Mouse (Mus musculus) lung, postnatal 14 days (tissue): ENCODE measurements around the gene Ppara.
A peak's percentile ranks its signal among the peaks of the same experiment; 100 is the strongest.

Experiments
- DNase-seq: peaks from one replicate; pipeline ENCODE4 v3.0.0; 2021

Ppara gene

DNA sequence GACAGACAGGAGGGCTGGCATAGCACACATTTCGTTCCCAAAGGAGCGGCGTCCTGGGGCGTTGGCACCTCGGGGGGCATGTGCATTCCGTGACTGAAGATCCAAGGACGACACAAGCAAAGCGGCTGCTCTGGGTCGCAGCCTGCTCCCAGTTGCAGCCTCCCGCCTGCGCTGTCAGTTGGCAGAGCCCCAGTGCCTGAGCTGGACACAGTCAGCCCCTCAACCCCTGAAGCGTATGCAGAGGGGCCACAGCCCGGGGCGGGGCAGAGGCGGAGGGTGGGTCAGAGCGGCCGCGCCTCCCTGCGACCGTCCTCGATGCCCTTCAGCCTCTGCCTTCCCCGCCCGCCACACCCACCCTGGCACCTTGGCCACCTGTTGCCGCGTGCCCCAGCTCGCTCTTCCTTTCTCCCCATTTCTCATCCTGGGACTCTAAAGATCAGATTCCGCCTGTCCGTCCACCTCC is at the start of gene Ppara:
Gene Ppara (plus strand): TSS at position 413 of the 463 bp plus-strand sequence.
- DNase-seq: no peak

DNA sequence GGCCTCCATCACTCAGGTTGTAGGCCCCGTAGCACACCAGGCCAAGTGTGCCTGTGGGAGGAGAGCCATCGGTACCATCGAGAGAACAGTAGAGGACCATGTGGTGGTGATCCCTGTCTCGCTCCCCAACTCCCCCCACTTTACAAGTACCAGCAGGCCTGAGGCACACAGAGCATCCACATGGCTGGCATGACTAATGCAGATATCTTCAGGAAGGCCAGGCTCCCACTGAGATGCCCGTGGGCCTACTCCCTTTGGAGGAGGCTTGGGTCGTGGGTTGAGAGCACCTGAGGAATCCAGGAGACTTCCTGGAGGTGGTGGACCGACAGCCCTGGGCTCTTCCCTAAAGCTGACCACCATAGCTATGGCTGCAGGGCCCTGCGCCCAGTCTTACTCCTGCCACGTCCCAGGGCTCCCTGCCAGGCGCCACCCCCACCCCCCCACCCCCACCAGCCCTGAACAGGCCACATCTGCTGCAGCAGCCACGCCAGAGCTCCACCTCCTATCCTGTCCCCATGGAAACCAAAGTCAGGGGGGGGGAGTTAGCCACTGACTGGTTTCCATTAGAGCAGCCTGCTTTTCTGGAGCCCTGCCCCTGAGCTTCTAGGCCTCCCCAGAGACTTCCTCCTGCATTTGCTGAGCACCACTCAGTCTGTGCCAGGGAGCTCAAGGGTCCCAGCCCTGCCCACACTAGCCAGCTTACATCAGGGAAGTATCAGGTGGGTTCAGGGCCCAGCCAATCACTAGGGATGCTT is 48.0 kb upstream of the Ppara start:
- DNase-seq: peak; percentile 75

DNA sequence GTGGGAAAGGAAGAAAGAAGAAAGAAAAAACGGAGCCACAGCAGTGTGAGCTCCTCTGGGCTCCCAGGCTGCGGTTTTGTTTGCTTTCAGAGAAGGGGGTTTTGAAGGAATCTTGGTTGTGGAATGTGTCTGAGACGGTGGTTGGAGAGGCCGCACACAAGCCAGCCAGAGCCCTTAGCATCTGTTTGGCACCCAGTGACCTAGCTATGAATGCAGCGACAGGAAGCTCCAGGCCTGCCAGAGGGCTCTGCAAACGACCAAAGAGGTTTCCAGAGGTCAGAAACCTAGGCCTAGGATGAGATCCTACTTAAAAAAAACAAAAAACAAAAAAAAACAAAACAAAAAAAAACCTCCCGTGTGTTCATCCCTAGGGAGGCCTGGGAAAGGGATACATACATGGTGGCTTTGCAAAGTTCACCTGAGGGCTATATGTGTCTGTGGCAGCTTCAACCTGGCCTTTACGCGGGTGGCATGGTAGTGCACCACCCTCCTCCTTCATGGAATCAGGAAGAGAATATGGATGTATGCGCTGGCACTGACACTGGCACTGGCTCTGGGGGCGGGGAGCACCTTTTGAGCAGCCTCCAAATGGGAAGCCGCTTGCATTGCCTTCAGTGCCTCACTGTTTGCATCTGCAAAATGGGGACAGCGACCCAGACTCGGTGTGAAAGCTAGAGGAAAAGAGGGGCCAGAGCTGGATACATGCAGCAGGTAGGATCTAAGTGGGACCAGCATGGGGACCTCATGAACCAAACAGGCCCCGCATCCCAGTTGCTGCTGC is 47.0 kb upstream of the Ppara start:
- DNase-seq: no peak

GRCm38 (mm10) chr15:85688734-85689133 is 46.0 kb upstream of the Ppara start:
- no peak for DNase-seq

- DNase-seq: no peak
These were observed 45.3 kb upstream of the Ppara start for GRCm38 (mm10) chr15:85689523-85689922.

DNA sequence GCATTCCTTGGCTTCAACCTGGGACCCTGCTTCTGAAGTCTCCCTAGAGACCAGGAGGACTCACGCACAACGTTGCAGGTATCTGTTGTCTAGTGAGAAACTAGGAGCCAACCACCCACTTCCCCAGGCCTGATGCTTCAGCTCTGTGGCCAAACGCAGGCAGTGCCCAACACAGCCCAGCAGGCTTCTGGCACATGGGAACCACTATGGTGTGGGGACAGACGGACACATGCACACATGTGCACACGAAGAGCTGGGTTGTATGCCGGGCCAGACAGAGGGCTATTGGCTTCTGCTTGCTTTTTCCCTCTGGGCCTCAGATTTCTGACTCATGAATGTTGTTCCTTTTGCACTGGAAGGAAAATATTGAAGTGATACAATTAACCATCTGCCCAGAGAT is 44.7 kb upstream of the Ppara start:
- DNase-seq: no peak

DNA sequence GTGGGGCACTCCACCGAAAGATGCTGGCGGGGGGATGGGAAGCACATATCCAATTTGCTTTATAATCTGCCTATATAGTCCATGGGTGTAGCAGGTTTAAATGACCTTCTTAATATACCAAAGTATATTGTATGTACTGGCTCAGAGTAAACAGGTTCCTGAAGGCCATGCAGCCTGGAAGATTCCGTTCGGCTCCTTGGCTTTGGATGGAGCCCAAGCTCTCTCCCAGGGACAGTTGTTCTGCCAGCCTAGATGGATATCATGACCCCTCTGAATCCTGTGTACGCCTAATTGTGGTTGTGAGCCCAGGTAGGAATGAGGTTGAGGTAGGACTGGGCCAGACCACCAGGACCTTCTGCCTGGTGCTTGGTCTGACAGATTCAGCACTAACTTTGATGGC is 43.9 kb upstream of the Ppara start:
- DNase-seq: no peak

DNA sequence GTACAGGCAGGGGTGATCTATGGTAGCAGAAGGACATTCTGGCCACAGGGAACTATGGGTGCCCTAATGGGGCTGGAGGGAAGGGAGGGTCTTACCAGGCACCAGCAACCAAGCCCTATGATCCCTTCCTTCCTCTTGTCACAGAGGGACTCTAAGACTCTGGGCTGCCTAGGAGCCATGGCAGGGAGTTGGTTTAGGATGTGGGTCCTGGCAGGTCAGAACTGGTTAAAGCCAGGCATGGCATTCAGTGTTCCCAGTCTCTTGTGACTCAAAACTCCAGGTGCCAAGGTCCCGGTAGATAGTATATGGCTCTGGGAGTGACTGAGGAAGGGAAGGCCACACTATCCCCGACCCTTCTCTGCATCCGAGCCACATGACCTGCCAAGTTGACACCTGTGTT is 41.7 kb upstream of the Ppara start:
- DNase-seq: no peak

- DNase-seq: no peak
These were observed 41.0 kb upstream of the Ppara start for GRCm38 (mm10) chr15:85693819-85694218.

GRCm38 (mm10) chr15:85694379-85694778 is 40.4 kb upstream of the Ppara start:
- DNase-seq: no peak

GRCm38 (mm10) chr15:85695304-85695703 is 39.5 kb upstream of the Ppara start:
- DNase-seq: no peak

DNA sequence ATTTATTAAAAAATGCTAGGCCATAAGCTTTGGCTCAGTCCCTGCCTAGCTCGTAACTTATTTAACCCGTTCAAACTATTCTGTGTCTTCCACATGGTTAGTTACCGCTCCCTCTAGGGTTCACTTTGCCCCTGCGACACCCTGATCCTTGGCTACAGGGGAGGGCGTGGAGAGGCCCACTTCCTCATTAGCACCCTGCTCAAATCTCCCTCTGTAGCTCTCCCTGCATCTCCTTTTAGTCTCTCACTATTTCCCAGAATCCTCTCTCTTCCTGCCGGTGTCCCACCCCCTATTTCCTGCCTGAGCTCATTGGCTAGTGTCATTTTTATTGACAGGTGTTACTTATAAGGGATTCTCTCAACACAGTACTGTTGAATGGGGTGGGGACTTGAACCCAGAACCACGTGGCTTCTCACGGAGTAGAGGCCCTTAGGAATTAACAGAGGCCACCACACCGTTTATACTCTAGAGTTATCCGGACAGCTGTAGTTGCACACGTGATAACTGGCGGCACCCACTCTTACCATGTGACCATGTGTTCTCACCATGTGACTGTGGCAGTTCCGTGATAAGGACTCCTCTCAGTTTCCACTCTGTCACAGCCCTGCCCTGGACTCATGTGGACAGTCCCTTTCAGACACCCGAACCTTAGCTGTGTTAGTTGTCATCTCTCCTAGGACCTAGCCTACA is 36.3 kb upstream of the Ppara start:
- DNase-seq: no peak

- DNase-seq: no peak
These were observed 35.3 kb upstream of the Ppara start for GRCm38 (mm10) chr15:85699452-85699851.

DNA sequence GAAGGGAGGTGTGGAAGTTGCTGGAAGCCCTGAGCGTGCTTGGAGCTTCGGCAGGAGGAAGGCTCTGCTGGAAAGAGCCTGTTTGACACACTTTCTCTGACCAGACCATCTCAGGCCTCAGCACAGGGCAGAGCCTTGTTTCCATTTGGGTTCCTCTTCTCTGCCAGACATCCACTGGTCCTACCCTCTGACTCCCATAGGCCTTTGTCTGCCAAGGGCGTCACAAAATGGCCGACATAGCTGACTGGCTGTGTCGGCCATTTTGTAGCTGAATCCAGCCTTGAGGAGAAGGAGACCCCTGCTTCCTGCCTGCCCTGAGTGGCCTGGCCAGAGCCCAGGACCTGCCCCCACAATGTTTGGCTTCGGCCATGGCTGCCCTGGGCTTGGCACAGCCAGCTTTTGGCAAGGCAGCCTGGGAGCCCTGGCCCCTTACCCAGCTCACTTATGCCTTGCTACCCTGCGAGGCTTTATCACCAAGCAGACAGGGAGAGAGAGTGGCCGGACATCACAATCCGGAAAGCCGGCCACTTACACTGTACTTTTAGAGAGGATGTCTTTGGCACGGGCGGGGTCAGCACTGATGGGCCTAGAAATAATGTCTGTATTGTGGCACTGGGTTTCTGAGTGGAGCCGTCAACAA is 34.8 kb upstream of the Ppara start:
- DNase-seq: no peak

DNA sequence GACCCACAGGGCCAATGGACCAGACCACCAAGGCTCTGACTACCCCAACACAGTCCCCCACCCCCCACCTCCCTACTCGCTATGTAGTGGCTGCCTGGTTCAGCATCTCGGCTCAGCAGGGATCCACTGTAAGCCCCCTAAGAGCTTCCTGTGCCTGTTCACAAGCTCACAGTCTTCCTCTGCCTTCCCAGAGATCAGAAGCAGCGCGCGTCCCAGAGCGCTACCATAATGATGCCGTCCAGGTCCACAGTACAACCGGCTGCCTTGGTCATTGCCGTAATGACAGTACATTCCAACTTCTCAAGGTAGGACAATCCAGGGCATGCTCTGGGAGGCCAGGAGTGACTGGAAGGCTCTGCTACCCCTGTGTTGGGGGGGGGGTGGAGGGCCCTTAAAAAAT is 34.1 kb upstream of the Ppara start:
- DNase-seq: no peak

- DNase-seq: no peak
These were observed 33.5 kb upstream of the Ppara start for GRCm38 (mm10) chr15:85701128-85701930.

GRCm38 (mm10) chr15:85702411-85702951 is 32.3 kb upstream of the Ppara start:
- no peak for DNase-seq

DNA sequence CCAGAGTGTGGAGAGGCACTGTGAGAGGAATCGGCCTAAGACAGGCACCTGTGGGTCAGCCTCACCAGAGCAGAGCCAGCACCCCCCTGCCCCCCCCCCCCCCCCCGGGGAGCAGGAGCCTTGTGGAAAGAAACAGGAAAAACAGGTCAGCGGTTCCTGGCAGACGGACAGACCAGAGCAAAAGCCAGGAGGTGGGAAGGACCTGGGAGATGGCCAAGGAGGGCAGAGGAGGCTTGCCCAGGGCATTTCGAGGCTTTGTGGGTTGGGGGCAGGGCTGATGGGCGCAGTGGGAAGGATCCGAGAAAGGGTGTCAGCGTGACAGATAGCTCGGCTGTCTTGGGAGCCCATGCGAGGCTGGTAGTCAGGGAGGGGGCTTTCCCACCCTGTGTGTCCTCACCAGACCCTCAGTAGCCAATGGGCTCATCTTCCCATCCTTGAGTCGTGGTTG is 31.6 kb upstream of the Ppara start:
- DNase-seq: peak; percentile 77

DNA sequence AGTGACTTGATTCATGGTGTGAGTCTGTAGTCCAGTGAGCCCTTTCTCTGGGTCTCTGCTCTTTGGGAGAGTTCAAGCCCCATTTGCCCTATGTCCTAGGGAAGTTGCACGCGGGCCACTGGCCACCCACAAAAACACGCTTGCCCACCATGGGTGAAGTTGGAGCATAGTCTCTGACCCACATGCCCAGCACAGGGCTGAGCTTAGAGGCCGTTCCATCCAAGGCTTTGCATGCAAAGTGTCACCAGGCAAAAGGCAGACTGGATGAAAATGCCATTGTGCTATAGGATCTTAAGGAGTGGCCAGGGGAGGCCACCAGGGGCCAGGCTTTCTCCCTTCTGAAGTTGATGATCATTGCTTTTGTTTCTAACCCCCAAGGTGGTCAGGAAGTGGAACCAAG is 30.9 kb upstream of the Ppara start:
- DNase-seq: no peak

- DNase-seq: no peak
These were observed 30.3 kb upstream of the Ppara start for GRCm38 (mm10) chr15:85704341-85705012.

DNA sequence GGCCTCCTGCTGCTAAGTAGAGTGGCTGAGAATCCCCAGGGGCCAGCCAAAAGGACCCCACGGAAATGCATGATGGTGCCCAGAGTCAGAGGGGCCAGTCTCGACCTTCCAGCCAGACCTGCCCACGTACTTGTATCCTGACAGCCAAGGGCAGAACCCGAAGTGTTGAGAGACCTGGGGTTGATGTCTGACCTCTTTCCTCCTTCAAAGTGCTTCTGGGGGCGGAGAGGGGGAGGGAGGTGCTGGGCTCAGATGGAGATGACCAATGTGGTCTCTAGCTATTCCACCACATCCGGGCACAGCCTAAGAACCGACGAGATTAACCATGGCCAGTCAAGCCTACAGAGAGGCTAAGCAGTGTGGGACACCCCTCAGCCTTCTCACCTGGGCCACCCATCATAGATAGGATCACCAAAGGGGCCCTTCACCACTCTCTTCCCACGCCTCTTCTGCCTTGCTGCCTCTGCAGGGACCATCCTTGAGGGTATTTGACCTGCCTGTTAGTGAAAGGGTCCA is 29.7 kb upstream of the Ppara start:
- DNase-seq: no peak
